Mouse (Mus musculus) liver, embryonic 15.5 days (tissue): ENCODE results near the gene Dnaja4. TPM values are rescaled to one million over a fixed set of nuclear protein-coding genes. Genes with fewer than 3 reads are reported as not detected.
A peak's percentile ranks its signal among the peaks of the same experiment; 100 is the strongest.
"Not testable (repeated sequence)": the region's sequence is repeated elsewhere in the genome, so short reads cannot be mapped to it uniquely, and the experiment has no call there.

Experiments
- ATAC-seq: fragments of 200-750 bp; cut with Nextera tagmentation; 2 replicates; pipeline ENCODE4 v1.8.0; 2017; ENCODE audit warnings: moderate number of reproducible peaks, mild to moderate bottlenecking, moderate library complexity; ENCODE audit not compliant: insufficient read depth
- H3K27ac ChIP-seq: fragments of 300-500 bp; sonication (generic); replicated peaks from 2 replicates; pipeline ENCODE4 v1.5.1; 2015; ENCODE audit warnings: mild to moderate bottlenecking, inconsistent platforms
- H3K27me3 ChIP-seq: fragments of 300-500 bp; sonication (generic); 2 replicates; pipeline ENCODE4 v1.6.1; 2015; ENCODE audit warnings: mild to moderate bottlenecking, inconsistent platforms
- H3K36me3 ChIP-seq: fragments of 300-500 bp; sonication (generic); replicated peaks from 2 replicates; pipeline ENCODE4 v1.6.1; 2015; ENCODE audit warnings: moderate library complexity, mild to moderate bottlenecking, inconsistent platforms
- H3K4me1 ChIP-seq: fragments of 300-500 bp; sonication (generic); replicated peaks from 2 replicates; pipeline ENCODE4 v1.6.1; 2015; ENCODE audit warnings: inconsistent platforms
- H3K4me2 ChIP-seq: fragments of 300-500 bp; sonication (generic); 2 replicates; pipeline ENCODE4 v1.6.1; 2015; ENCODE audit warnings: moderate library complexity, mild to moderate bottlenecking, inconsistent platforms
- H3K4me3 ChIP-seq: fragments of 300-500 bp; sonication (generic); replicated peaks from 2 replicates; pipeline ENCODE4 v1.5.1; 2015; ENCODE audit warnings: mild to moderate bottlenecking, inconsistent platforms
- H3K9ac ChIP-seq: fragments of 300-500 bp; sonication (generic); 2 replicates; pipeline ENCODE4 v1.6.1; 2015; ENCODE audit warnings: moderate library complexity, mild to moderate bottlenecking, inconsistent platforms
- H3K9me3 ChIP-seq: fragments of 300-500 bp; sonication (generic); replicated peaks from 2 replicates; pipeline ENCODE4 v1.6.1; 2016; ENCODE audit warnings: inconsistent platforms
- WGBS: fragments of 180-500 bp; shearing (Covaris S2); methylation state at CpG from one replicate; pipeline ENCODE4 v1.1.7; 2015; ENCODE audit warnings: mixed read lengths; ENCODE audit not compliant: insufficient replicate concordance; 5-methylcytosine and 5-hydroxymethylcytosine counted together
- polyA plus RNA-seq: library from polyadenylated mRNA; unstranded; fragments of >200 nt; fragmentation: Nextera tagmentation; extraction: Ambion mirVana; gene quantifications from 2 replicates; pipeline ENCODE4 v1.2.1, GENCODE M21; 2015

Dnaja4 gene
- polyA plus RNA-seq, 1 experiment from 2014 or later = 23.0 TPM

DNA sequence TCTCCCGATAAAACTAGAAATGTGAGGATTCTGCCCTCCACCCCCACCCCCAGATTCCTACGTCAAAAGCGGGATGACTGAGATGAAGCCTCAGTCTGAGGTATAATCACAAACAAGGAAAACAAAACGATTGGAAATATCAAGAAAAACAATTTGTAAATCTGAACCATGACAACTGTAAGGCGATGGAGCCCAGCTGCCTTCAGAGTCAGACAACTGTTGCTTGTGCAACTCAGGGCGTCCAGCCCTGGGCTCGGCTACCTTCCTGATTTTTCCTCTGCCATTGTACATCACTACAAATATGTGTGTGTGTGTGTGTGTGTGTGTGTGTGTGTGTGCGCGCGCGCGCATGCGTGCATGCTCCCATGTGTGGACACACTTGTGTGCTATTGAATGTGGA, 24.8 kb upstream of the Dnaja4 start:
- WGBS = 79% methylated on average over 13 of the region's 13 CpGs
- Histone ChIP-seq H3K9ac (no peak overlapping the region), H3K27me3 (peaks cover 14% of the 10 kb centered on the region), H3K36me3 (no peaks in the 10 kb centered on the region), H3K27ac (no peak overlapping the region), H3K4me2 (no peak overlapping the region), H3K9me3 (no peaks in the 10 kb centered on the region), H3K4me1 (peaks cover 9% of the 10 kb centered on the region), H3K4me3 (no peak overlapping the region)
- ATAC-seq = no peak

DNA sequence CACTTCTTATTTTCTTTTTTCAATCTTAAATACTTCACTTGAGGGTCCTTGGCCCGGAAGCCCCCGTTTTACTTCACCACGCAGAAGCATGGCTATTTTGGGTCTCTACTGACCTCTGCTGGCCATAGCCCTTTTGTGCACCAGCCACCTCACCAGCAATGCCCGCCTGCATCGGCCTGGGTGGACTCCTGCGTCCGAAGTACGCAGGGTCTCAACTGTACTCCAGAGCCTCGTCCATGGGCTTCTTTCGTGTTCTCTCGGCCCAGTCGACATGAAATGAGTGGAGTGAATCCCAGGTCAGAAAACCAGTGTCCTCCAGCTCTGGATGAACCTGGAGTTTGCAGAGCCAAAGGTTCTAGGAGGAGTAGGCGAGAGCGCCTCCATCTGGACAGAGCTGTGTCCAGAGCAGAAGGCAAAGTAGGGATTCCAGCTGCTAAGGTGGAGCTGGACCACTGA, 22.1 kb upstream of the Dnaja4 start:
- H3K9ac ChIP-seq = 0 out of 2 replicates have a peak overlapping the region, but pooled peaks have one; percentile 18
- H3K4me2 ChIP-seq = peak overlapping the region; percentile 66

DNA sequence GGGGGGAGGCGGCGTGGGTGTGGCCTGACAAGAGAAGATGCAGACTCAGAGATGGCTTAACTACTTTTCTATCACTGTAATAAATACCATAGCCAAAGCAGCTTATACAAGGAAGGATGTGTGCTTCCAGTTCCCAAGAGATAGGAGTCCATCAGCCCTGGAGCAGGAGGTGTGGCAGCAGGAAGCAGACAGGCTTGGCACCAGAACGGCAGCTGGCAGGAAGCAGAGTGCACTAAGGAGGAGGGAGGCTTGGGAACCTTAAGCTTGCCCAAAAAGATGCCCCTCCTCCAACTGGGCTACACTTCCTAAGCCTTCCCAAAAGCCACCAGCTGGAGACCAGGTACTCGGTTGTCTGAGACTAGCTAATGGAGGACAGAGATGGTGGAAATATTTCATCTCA, 15.8 kb upstream of the Dnaja4 start:
- no peak overlapping the region for H3K9ac ChIP-seq
- H3K27ac ChIP-seq = no peak overlapping the region
- no peaks in the 10 kb centered on the region for H3K9me3 ChIP-seq
- H3K36me3 ChIP-seq = no peaks in the 10 kb centered on the region
- H3K4me1 ChIP-seq = no peaks in the 10 kb centered on the region
- H3K4me3 ChIP-seq = no peak overlapping the region
- H3K27me3 ChIP-seq = peaks cover 39% of the 10 kb centered on the region
- H3K4me2 ChIP-seq = no peak overlapping the region
- ATAC-seq = no peak
- 63% methylated on average over 4 of the region's 4 CpGs for WGBS

More for the DNA sequence above, 22.1 kb upstream of the Dnaja4 start:
- 0 out of 2 replicates have a peak, but pooled peaks have one; percentile 22 for ATAC-seq
- Histone ChIP-seq H3K27ac (no peak overlapping the region), H3K36me3 (no peaks in the 10 kb centered on the region), H3K27me3 (peaks cover 26% of the 10 kb centered on the region), H3K4me1 (peaks cover 9% of the 10 kb centered on the region), H3K4me3 (peak overlapping the region; percentile 35), H3K9me3 (no peaks in the 10 kb centered on the region)
- 2% methylated on average over 14 of the region's 14 CpGs for WGBS

DNA sequence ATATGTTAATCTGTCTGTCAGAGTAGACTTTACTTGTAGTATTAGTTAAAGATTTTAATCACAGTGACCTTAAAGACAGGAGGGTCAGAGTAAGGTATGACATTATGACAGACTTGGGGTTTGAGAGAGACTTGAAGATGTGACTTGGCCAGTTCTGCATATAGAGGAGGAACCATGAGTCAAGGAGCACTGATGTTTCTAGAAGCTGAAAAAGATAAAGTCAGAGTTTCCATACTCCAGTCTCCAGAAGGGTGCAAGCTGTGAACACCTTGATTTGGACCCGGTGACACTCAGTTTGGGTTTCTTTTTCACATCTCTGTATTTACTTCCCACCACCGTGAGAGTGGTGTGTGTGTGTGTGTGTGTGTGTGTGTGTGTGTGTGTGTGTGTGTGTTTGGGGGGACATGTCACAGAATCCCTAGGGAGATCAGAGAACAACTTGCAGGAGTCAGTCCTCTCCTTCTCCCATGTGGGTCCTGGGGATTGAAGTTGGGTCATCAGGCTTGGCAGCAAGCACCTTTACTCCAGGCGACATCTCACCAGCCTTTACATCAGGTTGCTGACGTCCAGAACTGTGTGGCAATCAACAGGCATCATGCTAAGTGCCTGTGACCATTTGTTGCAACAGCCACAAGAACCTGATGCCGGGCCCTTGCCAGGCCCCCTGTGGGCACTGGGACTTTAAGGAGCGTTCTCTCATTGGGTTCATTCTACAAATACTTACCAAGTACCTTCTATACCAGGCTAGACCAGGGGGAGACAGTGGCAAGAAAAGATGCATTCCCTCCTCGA, 14.7 kb upstream of the Dnaja4 start:
- peaks cover 46% of the 10 kb centered on the region for H3K27me3 ChIP-seq
- no peak overlapping the region for H3K9ac ChIP-seq
- no peak for ATAC-seq
- no peak overlapping the region for H3K4me2 ChIP-seq
- H3K9me3 ChIP-seq = no peaks in the 10 kb centered on the region
- WGBS = 51% methylated on average over 7 of the region's 7 CpGs
- no peak overlapping the region for H3K4me3 ChIP-seq
- no peaks in the 10 kb centered on the region for H3K4me1 ChIP-seq
- H3K36me3 ChIP-seq = no peaks in the 10 kb centered on the region
- no peak overlapping the region for H3K27ac ChIP-seq

DNA sequence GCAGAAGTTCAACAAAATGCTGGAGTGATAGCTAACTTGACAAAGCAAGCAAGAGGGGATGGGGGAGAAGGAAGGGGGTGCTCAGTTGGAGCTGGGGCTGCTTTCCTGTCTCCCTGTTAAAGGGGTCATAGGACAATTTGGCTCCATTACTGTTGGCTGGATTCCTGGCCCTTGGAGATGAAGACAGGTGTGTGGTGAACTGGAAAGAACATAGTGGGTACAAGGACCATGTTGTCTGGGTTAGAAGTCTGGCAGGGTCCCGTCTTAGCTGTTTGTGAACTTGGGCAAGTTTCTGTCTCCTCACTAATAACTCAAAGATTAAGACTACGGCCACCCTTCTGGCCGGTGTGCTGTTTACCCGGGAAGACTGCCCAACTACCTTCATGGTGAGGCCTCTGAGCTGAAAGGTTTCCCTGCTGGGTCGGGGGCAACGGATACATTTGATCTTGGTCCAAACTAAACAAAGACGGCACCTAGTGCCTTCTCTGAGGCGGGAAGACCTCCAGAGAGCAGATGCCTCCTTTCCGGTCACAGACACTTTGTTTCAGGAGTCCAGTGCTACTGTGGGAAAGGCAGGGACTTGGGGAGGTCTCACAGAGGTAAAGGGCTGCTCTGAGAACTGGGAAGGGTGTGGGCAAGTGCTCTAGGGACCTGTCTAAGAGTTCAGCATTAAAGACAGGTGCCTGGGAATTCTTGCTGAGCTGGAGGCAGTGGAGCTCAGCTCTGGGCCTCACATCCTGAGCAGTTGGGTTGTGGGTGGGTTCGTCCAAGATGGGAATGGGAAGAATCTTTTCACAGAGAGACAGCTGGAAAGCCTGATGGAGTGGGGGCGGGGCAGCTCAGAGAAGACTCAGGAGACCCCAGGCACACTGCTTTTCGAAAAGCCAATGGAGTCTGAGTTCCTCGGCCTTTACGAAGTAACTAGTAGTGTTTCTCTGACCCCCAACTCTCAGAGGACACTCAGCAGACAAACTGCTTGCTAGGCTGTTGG, 11.1 kb upstream of the Dnaja4 start:
- no peak for ATAC-seq
- Histone ChIP-seq H3K27ac (no peak overlapping the region), H3K27me3 (peaks cover 48% of the 10 kb centered on the region), H3K9ac (no peak overlapping the region), H3K36me3 (no peaks in the 10 kb centered on the region), H3K4me3 (no peak overlapping the region), H3K4me2 (no peak overlapping the region), H3K4me1 (peaks cover 6% of the 10 kb centered on the region), H3K9me3 (no peaks in the 10 kb centered on the region)
- 64% methylated on average over 14 of the region's 14 CpGs for WGBS

DNA sequence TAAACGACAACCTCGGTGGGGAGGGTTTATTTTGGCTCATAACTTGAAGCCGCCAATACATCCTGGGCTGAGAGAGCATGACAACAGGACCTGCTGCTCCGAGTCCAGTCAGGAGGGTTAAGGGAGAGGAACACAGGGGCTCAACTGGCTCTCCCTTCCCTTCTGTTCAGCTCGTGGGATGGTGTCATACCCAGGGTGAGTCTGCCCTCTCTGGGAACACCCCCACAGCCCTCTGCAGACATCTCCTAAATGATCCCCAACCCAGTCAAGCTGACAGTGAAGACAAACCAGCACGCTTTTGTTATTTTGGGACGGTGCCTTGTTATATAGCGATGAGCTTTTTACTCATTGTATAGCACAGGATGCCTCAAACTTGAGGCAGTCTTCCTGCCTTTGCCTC, 9.2 kb upstream of the Dnaja4 start:
- no peaks in the 10 kb centered on the region for H3K9me3 ChIP-seq
- H3K4me1 ChIP-seq = peaks cover 6% of the 10 kb centered on the region
- 69% methylated on average over 8 of the region's 8 CpGs for WGBS
- ATAC-seq = no peak
- no peaks in the 10 kb centered on the region for H3K36me3 ChIP-seq
- H3K9ac ChIP-seq = no peak overlapping the region
- H3K4me3 ChIP-seq = no peak overlapping the region
- no peak overlapping the region for H3K27ac ChIP-seq
- peaks cover 52% of the 10 kb centered on the region for H3K27me3 ChIP-seq
- no peak overlapping the region for H3K4me2 ChIP-seq

DNA sequence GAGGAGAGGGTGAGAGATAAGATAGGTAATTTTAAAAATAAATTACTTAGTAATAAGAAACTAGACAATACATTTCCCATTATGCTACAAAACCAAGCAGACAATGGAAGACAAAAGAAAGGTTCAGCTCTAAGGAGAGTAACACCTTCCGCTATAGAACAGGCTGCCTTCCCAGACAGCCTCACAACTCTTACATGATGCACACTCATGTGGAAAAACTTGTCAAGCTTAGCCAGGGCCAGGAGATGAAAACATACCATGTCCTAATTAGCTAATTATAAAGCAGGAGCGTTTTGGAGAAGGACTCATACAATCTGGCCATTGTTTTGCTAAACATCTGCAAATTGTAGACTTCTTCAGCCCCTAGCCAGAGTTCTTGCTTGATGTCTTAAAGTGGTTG, 8.0 kb upstream of the Dnaja4 start:
- WGBS = 84% methylated on average over 2 of the region's 2 CpGs
- not testable (repeated sequence) for H3K9ac ChIP-seq, ATAC-seq

DNA sequence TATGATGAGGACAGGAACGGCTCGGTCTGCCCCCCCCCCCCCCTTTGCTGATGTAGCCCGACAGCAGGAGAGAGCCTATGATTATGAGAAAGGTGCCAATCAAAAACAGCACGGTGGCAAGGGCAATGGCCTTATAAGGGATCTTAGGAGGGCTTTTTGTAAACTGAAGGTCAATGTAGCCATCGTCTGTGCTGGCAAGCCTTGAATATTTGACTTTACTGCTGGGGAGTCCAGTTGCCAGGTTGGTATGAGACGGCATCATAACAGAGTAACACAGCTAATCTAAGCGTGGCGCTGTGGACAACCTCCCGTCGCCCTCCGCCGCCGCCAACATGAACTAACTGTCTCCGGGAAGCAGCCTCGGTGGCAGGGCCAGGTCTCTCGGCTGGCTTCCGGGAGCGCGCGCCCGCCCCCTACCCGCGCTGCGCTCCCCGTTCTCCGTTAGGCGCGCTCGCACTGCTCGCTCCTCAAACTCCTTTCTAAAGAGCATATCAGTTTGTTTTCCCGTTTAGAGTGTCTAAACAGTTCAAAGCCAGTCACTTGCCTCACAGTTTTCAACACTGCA, 7.3 kb upstream of the Dnaja4 start:
- not testable (repeated sequence) for H3K36me3 ChIP-seq, H3K27ac ChIP-seq, H3K9me3 ChIP-seq
- Histone ChIP-seq H3K4me3 (peak overlapping the region; percentile 41), H3K4me2 (peak overlapping the region; percentile 70), H3K4me1 (peaks cover 16% of the 10 kb centered on the region), H3K9ac (peak overlapping the region; percentile 45; the same call in 1 of the 2 replicates), H3K27me3 (peaks cover 44% of the 10 kb centered on the region)
- 0 out of 2 replicates have a peak, but pooled peaks have one; percentile 54 for ATAC-seq
- 2% methylated on average over 31 of the region's 31 CpGs for WGBS

More for the DNA sequence above, 8.0 kb upstream of the Dnaja4 start:
- H3K4me3 ChIP-seq, H3K4me2 ChIP-seq, H3K4me1 ChIP-seq, H3K36me3 ChIP-seq, H3K27ac ChIP-seq, H3K9me3 ChIP-seq: not testable (repeated sequence)
- peaks cover 48% of the 10 kb centered on the region for H3K27me3 ChIP-seq

DNA sequence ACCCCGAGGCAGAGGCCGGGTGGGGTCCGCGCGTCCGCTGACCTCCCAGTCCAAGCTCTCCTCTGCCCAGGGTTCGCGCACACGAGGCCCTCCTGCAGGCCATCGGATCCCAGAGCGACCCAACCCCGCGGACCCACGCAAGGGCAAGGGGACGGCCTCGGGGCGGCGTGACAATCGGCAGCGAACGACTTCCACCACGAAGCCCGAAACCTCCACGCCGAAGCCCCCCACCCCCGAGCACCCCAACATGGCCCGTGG, 343 bp downstream of the Dnaja4 start:
- H3K27ac ChIP-seq = peak overlapping the region; percentile 96
- 8% methylated on average over 27 of the region's 27 CpGs for WGBS
- ATAC-seq = peak; percentile 41

DNA sequence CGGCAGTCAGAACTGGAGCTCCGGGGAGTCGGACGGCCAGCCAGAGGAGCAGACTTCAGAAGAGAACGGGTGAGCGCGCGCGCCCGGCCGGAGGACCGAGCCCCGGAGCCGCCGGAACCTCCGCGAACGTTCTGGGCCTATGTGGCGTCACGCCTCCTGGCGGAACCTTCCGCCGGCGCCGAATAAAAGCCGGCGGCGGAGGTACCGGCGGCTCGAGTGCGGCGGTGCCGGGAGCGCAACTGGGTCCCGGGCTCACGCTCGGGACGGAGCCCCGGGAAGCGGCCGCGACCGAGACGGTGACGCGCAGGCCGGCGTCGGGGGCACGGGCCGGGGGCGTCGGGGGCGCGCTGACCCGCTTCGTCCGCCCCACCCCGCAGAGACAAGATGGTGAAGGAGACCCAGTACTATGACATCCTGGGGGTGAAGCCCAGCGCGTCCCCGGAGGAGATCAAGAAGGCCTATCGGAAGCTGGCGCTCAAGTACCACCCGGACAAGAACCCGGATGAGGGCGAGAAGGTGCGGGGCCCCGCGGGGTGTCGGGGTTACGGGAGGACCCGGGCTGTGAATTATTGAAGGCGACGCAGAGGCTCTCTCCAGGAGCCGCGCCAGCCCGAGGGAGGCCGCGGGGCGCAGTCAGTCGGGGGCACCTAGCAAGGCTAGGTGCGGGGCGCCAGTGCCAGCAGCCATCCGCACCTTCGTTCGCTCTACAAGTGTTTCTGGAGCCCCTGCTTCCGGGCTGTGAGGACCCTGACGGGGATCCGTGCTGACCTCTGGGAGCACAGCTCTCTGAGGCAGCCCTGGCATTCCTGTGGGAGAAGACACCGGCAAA, 886 bp downstream of the Dnaja4 start:
- peak overlapping the region; percentile 96 for H3K27ac ChIP-seq
- peak overlapping the region; percentile 95 for H3K9ac ChIP-seq
- peaks cover 84% of the 10 kb centered on the region for H3K4me1 ChIP-seq
- no peaks in the 10 kb centered on the region for H3K9me3 ChIP-seq
- 1% methylated on average over 92 of the region's 92 CpGs for WGBS
- H3K36me3 ChIP-seq = no peaks in the 10 kb centered on the region
- peak overlapping the region; percentile 84 for H3K4me2 ChIP-seq
- peak; percentile 54 for ATAC-seq
- peaks cover 40% of the 10 kb centered on the region for H3K27me3 ChIP-seq
- H3K4me3 ChIP-seq = peak overlapping the region; percentile 85

More for the DNA sequence above, 343 bp downstream of the Dnaja4 start:
- peaks cover 79% of the 10 kb centered on the region for H3K4me1 ChIP-seq
- H3K36me3 ChIP-seq = no peaks in the 10 kb centered on the region
- peak overlapping the region; percentile 84 for H3K4me2 ChIP-seq
- peaks cover 43% of the 10 kb centered on the region for H3K27me3 ChIP-seq
- H3K9ac ChIP-seq = peak overlapping the region; percentile 95
- no peaks in the 10 kb centered on the region for H3K9me3 ChIP-seq
- peak overlapping the region; percentile 85 for H3K4me3 ChIP-seq
